Mouse (Mus musculus) heart, embryonic 14.5 days (tissue): ENCODE measurements at regions not wholly inside any gene's neighbourhood (a gene's known extent, or its start where the extent isn't known, plus 50 kb on each side); places are given as distances from the start of the nearest gene placed in this dataset.

Experiments used
- ATAC-seq: fragments of 200-750 bp; cut with Nextera tagmentation; 2 replicates; pipeline ENCODE4 v1.8.0; 2017; ENCODE audit warnings: low read depth, moderate TSS enrichment; ENCODE audit not compliant: insufficient number of reproducible peaks, insufficient read depth, low FRiP score
- H3K27ac ChIP-seq, 2 experiments: fragments of 200-500 bp in 1 of 2; fragments of 300-500 bp in 1 of 2; sonication (generic) in 1 of 2; replicated peaks in 1 of 2; 2 replicates each; pipeline ENCODE4 v1.5.1; 2012 to 2014; ENCODE audit warnings: low read depth in 2 of 2, low read length in 2 of 2, control low read depth in 1 of 2, mild to moderate bottlenecking in 1 of 2, mixed read lengths in 1 of 2; ENCODE audit not compliant: control insufficient read depth in 1 of 2, insufficient read depth in 1 of 2
- H3K27me3 ChIP-seq: fragments of 300-500 bp; sonication (generic); 2 replicates; pipeline ENCODE4 v1.6.1; 2014; ENCODE audit warnings: mild to moderate bottlenecking, low read length, control low read depth; ENCODE audit not compliant: control insufficient read depth, insufficient read depth
- H3K36me3 ChIP-seq: fragments of 300-500 bp; sonication (generic); 2 replicates; pipeline ENCODE4 v1.6.1; 2014; ENCODE audit warnings: mild to moderate bottlenecking, control low read depth, low read length, mixed read lengths; ENCODE audit not compliant: control insufficient read depth, insufficient read depth
- H3K4me1 ChIP-seq, 2 experiments: fragments of 200-500 bp in 1 of 2; fragments of 300-500 bp in 1 of 2; sonication (generic) in 1 of 2; 2 replicates each; pipeline ENCODE4 v1.6.1; 2012 to 2014; ENCODE audit warnings: low read length in 2 of 2, control low read depth in 1 of 2, mixed read lengths in 1 of 2; ENCODE audit not compliant: control insufficient read depth in 2 of 2, insufficient read depth in 2 of 2
- H3K4me2 ChIP-seq: fragments of 300-500 bp; sonication (generic); 2 replicates; pipeline ENCODE4 v1.6.1; 2014; ENCODE audit warnings: mild to moderate bottlenecking, low read length
- H3K4me3 ChIP-seq, 2 experiments: fragments of 200-500 bp in 1 of 2; fragments of 300-500 bp in 1 of 2; sonication (generic) in 1 of 2; 2 replicates each; pipeline ENCODE4 v1.5.1; 2012 to 2014; ENCODE audit warnings: low read length in 2 of 2, mild to moderate bottlenecking in 2 of 2, control low read depth in 1 of 2, low read depth in 1 of 2, moderate library complexity in 1 of 2; ENCODE audit not compliant: control insufficient read depth in 1 of 2, insufficient read depth in 1 of 2
- H3K9ac ChIP-seq: fragments of 300-500 bp; sonication (generic); 2 replicates; pipeline ENCODE4 v1.6.1; 2014; ENCODE audit warnings: mild to moderate bottlenecking, low read length
- H3K9me3 ChIP-seq: fragments of 300-500 bp; sonication (generic); 2 replicates; pipeline ENCODE4 v1.6.1; 2016; ENCODE audit warnings: low read length, control low read depth; ENCODE audit not compliant: control insufficient read depth
- WGBS: fragments of 180-500 bp; shearing (Covaris S2); extraction: QIAGEN DNeasy Blood & Tissue Kit; methylation state at CpG from one replicate; pipeline ENCODE4 v1.1.7; 2014; 5-methylcytosine and 5-hydroxymethylcytosine counted together

GRCm38 (mm10) chr7:129771876-129772275 lies 180.2 kb downstream of the Wdr11 start:
- ATAC-seq = no peak
- H3K4me1 ChIP-seq = peaks cover 7% of the 10 kb centered on the region in 2 experiments; a peak in 3 of 4 replicates
- WGBS = 78% methylated on average over 2 of the region's 2 CpGs

GRCm38 (mm10) chr7:129772540-129773331 lies 181.1 kb downstream of the Wdr11 start:
- H3K27ac ChIP-seq = no peak overlapping the region
- no peaks in the 10 kb centered on the region for H3K36me3 ChIP-seq
- H3K4me2 ChIP-seq = no peak overlapping the region
- no peaks in the 10 kb centered on the region for H3K27me3 ChIP-seq
- no peak overlapping the region for H3K4me3 ChIP-seq
- H3K9me3 ChIP-seq = no peaks in the 10 kb centered on the region
- no peak for ATAC-seq
- 78% methylated on average over 11 of the region's 11 CpGs for WGBS
- H3K4me1 ChIP-seq = peaks cover 7% of the 10 kb centered on the region in 2 experiments; a peak in 3 of 4 replicates
- no peak overlapping the region for H3K9ac ChIP-seq

More at GRCm38 (mm10) chr7:129771876-129772275, 180.2 kb downstream of the Wdr11 start:
- Histone ChIP-seq H3K9me3 (no peaks in the 10 kb centered on the region), H3K4me3 (no peak overlapping the region), H3K27me3 (no peaks in the 10 kb centered on the region), H3K9ac (no peak overlapping the region), H3K27ac (no peak overlapping the region), H3K36me3 (no peaks in the 10 kb centered on the region), H3K4me2 (no peak overlapping the region)

- H3K27me3 ChIP-seq = no peaks in the 10 kb centered on the region
- no peaks in the 10 kb centered on the region for H3K36me3 ChIP-seq
- H3K9me3 ChIP-seq = no peaks in the 10 kb centered on the region
- peak overlapping the region; percentile 52 for H3K4me2 ChIP-seq
- WGBS = 6% methylated on average over 17 of the region's 17 CpGs
- H3K4me1 ChIP-seq = peaks cover 7% of the 10 kb centered on the region in 2 experiments; a peak in 3 of 4 replicates
- H3K27ac ChIP-seq = no peak overlapping the region
- H3K9ac ChIP-seq = peak overlapping the region; percentile 32; the same call in 1 of the 2 replicates
- H3K4me3 ChIP-seq = peak overlapping the region; percentile 15 to 18; a peak in 1 of 4 replicates
- no peak for ATAC-seq
These were observed 182.7 kb downstream of the Wdr11 start for GRCm38 (mm10) chr7:129774261-129774861.

GRCm38 (mm10) chr7:129775189-129775588 lies 183.5 kb downstream of the Wdr11 start:
- no peaks in the 10 kb centered on the region for H3K27me3 ChIP-seq
- H3K9ac ChIP-seq = no peak overlapping the region
- 79% methylated on average over 11 of the region's 11 CpGs for WGBS
- H3K9me3 ChIP-seq = no peaks in the 10 kb centered on the region
- no peak overlapping the region for H3K27ac ChIP-seq
- no peaks in the 10 kb centered on the region for H3K36me3 ChIP-seq
- H3K4me3 ChIP-seq = no peak overlapping the region
- peaks cover 7% of the 10 kb centered on the region in 2 experiments; a peak in 3 of 4 replicates for H3K4me1 ChIP-seq
- H3K4me2 ChIP-seq = no peak overlapping the region
- no peak for ATAC-seq

- ATAC-seq = no peak
- no peak overlapping the region for H3K4me2 ChIP-seq
- 66% methylated on average over 13 of the region's 13 CpGs for WGBS
- H3K4me1 ChIP-seq = peaks cover 6 to 7% of the 10 kb centered on the region in 2 experiments; a peak in 3 of 4 replicates
- H3K27me3 ChIP-seq = no peaks in the 10 kb centered on the region
- no peak overlapping the region for H3K4me3 ChIP-seq
- H3K9me3 ChIP-seq = no peaks in the 10 kb centered on the region
- H3K36me3 ChIP-seq = no peaks in the 10 kb centered on the region
- H3K27ac ChIP-seq = no peak overlapping the region
- no peak overlapping the region for H3K9ac ChIP-seq
These were observed 187.3 kb downstream of the Wdr11 start for GRCm38 (mm10) chr7:129778842-129779421.

GRCm38 (mm10) chr7:129779939-129780338 lies 188.3 kb downstream of the Wdr11 start:
- no peaks in the 10 kb centered on the region for H3K36me3 ChIP-seq
- no peak overlapping the region for H3K4me2 ChIP-seq
- H3K9ac ChIP-seq = no peak overlapping the region
- H3K27me3 ChIP-seq = no peaks in the 10 kb centered on the region
- no peak for ATAC-seq
- no peak overlapping the region for H3K27ac ChIP-seq
- no peaks in the 10 kb centered on the region for H3K9me3 ChIP-seq
- no peaks in the 10 kb centered on the region; a peak in 1 of 4 replicates for H3K4me1 ChIP-seq
- H3K4me3 ChIP-seq = no peak overlapping the region
- 73% methylated on average over 6 of the region's 6 CpGs for WGBS

GRCm38 (mm10) chr7:129781756-129782155 lies 190.1 kb downstream of the Wdr11 start:
- no peaks in the 10 kb centered on the region for H3K27me3 ChIP-seq
- ATAC-seq = no peak

More at GRCm38 (mm10) chr7:129781756-129782155, 190.1 kb downstream of the Wdr11 start:
- no peak overlapping the region for H3K4me2 ChIP-seq
- WGBS = 71% methylated on average over 3 of the region's 3 CpGs
- peaks cover 0 to 1% of the 10 kb centered on the region in 2 experiments; a peak in 2 of 4 replicates for H3K4me1 ChIP-seq
- H3K9ac ChIP-seq = no peak overlapping the region
- H3K9me3 ChIP-seq = no peaks in the 10 kb centered on the region
- H3K4me3 ChIP-seq = no peak overlapping the region
- no peak overlapping the region for H3K27ac ChIP-seq
- H3K36me3 ChIP-seq = no peaks in the 10 kb centered on the region
